Mouse (Mus musculus) kidney, adult 2 months (tissue): ENCODE data around the gene Tm9sf4. TPM values are rescaled to one million over a fixed set of nuclear protein-coding genes. Genes with fewer than 3 reads are reported as not detected.

Experiments
- DNase-seq: peaks from one replicate; pipeline ENCODE4 v3.0.0; 2021
- H3K27ac ChIP-seq: fragments of 200-500 bp; 2 replicates; pipeline ENCODE4 v1.5.1; 2012; ENCODE audit warnings: low read depth, low read length, control low read depth, inconsistent platforms; ENCODE audit not compliant: insufficient read depth
- H3K27me3 ChIP-seq: fragments of 200-500 bp; replicated peaks from 2 replicates; pipeline ENCODE4 v1.6.1; 2012; ENCODE audit warnings: mild to moderate bottlenecking, moderate library complexity, low read length, inconsistent platforms; ENCODE audit not compliant: control insufficient read depth, insufficient read depth
- H3K36me3 ChIP-seq: fragments of 200-500 bp; 2 replicates; pipeline ENCODE4 v1.6.1; 2012; ENCODE audit warnings: mild to moderate bottlenecking, moderate library complexity, low read length, inconsistent platforms; ENCODE audit not compliant: control insufficient read depth, insufficient read depth
- H3K4me1 ChIP-seq: fragments of 200-500 bp; 2 replicates; pipeline ENCODE4 v1.6.1; 2011; ENCODE audit warnings: low read length; ENCODE audit not compliant: control insufficient read depth, insufficient read depth
- H3K4me3 ChIP-seq: fragments of 200-500 bp; 2 replicates; pipeline ENCODE4 v1.5.1; 2011; ENCODE audit warnings: mild to moderate bottlenecking, low read depth, low read length, control low read depth; ENCODE audit not compliant: insufficient read depth
- CTCF ChIP-seq: fragments of 200-500 bp; conservative IDR thresholded peaks from 2 replicates; pipeline ENCODE4 v1.5.1; 2011; ENCODE audit warnings: low read depth, mild to moderate bottlenecking, control low read depth, low read length, moderate library complexity, mixed read lengths; ENCODE audit not compliant: insufficient read depth, insufficient read length
- POLR2A ChIP-seq: fragments of 200-500 bp; IDR thresholded peaks from one replicate; pipeline ENCODE4 v1.6.1; 2011; ENCODE audit warnings: low read depth, low read length, control low read depth
- WGBS: fragments of 180-500 bp; shearing (Covaris S2); methylation state at CpG from one replicate; pipeline ENCODE4 v1.1.7; 2018; 5-methylcytosine and 5-hydroxymethylcytosine counted together
- polyA plus RNA-seq: library from polyadenylated mRNA; depleted of rRNA; stranded (reverse); fragments of >200 nt; gene quantifications from 2 replicates; pipeline ENCODE4 v1.2.3, GENCODE M21; 2012

The Tm9sf4 gene
- polyA plus RNA-seq, 1 experiment: 46.0 TPM

DNA sequence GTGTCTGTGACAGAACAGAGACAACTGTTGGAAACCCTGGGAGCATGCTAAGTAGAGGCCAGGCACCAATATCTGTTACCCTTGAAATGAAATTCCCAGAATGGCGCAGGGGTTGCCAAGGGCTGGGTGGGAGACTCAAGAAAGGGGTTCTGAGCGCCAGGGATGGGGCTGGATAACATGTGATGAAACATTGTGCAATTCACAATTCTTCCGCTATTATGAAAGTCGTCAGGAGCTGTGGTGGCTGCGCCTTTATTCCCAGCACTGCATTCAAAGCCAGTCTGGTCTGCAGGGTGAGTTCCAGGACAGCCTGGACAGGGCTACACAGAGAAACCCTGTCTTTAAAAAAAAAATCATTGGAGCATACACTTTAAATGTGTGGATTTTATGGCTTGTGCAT is 15.8 kb upstream of the Tm9sf4 start:
- 82% methylated on average over 5 of the region's 5 CpGs for WGBS

GRCm38 (mm10) chr2:153147236-153147635 is 13.9 kb upstream of the Tm9sf4 start:
- no peaks in the 10 kb centered on the region for H3K4me1 ChIP-seq
- WGBS: 81% methylated on average over 3 of the region's 3 CpGs
- H3K27me3 ChIP-seq: no peaks in the 10 kb centered on the region
- H3K27ac ChIP-seq: no peak overlapping the region
- no peaks in the 10 kb centered on the region for H3K36me3 ChIP-seq
- TF ChIP-seq POLR2A: no peak
- no peak for TF ChIP-seq CTCF
- no peak for DNase-seq
- no peak overlapping the region for H3K4me3 ChIP-seq

More for the DNA sequence above, 15.8 kb upstream of the Tm9sf4 start:
- no peaks in the 10 kb centered on the region for H3K36me3 ChIP-seq
- no peak overlapping the region for H3K27ac ChIP-seq
- no peak for DNase-seq
- H3K4me1 ChIP-seq: no peaks in the 10 kb centered on the region
- no peaks in the 10 kb centered on the region for H3K27me3 ChIP-seq
- H3K4me3 ChIP-seq: no peak overlapping the region
- TF ChIP-seq CTCF (no peak), POLR2A (no peak)

DNA sequence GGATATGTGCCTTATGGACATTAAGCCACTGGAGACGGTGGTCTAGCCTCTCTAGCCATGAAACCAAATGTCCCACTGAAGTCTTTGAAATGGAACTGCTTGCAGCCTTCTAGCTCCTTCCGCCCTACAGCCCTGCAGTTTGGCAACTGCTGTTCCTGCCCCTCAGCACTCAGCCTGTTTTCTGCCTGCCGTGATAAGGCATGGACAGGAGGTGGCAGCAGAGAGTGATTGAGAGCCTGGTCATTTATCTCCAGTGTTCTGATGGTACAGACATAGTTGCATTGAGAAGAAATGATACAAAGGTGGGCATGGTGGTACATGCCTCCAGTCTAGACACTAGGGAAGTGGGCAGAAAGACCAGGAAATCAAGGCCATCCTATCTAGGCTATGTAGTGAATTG is 13.4 kb upstream of the Tm9sf4 start:
- peak; percentile 71 for DNase-seq
- Histone ChIP-seq H3K36me3 (no peaks in the 10 kb centered on the region), H3K27ac (no peak overlapping the region), H3K27me3 (no peaks in the 10 kb centered on the region), H3K4me1 (no peaks in the 10 kb centered on the region), H3K4me3 (no peak overlapping the region)
- 19% methylated on average over 3 of the region's 3 CpGs for WGBS
- TF ChIP-seq POLR2A: no peak
- TF ChIP-seq CTCF: peak; percentile 90

DNA sequence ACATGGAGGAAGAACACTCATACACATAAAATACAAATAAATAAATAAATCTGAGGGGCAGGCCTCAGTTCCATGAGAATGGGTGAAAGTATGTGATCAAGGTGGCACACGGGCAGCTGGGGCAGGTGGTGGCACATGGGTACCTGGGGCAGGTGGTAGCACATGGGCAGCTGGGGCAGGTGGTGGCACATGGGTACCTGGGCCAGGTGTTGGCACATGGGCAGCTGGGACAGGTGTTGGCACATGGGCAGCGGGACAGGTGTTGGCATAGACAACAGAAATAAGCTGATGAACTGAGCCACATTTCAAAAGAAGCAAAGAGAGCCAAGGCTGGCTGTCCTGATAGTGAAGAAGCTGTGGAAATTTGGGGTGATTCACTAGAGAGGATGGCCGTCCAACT is 11.4 kb upstream of the Tm9sf4 start:
- H3K36me3 ChIP-seq: no peaks in the 10 kb centered on the region
- H3K27me3 ChIP-seq: no peaks in the 10 kb centered on the region
- WGBS: 80% methylated on average over 3 of the region's 3 CpGs
- no peaks in the 10 kb centered on the region for H3K4me1 ChIP-seq
- no peak overlapping the region for H3K27ac ChIP-seq
- no peak overlapping the region for H3K4me3 ChIP-seq
- no peak for TF ChIP-seq POLR2A
- TF ChIP-seq CTCF: no peak
- DNase-seq: no peak

DNA sequence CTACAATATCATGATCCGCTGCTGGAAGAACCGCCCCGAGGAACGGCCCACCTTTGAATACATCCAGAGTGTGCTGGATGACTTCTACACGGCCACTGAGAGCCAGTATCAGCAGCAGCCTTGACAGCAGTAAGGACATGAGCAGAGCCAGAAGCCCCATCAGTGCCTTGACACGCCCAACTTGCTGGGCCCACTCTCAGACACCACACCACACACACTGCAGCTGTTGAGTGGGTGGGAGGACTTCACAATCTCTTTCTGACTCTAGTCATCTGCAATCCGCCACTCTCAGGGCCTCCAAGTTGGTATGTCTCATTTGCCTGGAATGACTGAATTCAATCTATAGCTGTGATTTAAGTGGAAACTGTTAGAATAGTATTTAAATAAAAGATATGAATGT is 10.1 kb upstream of the Tm9sf4 start:
- Histone ChIP-seq H3K4me3 (no peak overlapping the region), H3K36me3 (no peaks in the 10 kb centered on the region), H3K4me1 (no peaks in the 10 kb centered on the region), H3K27ac (no peak overlapping the region), H3K27me3 (no peaks in the 10 kb centered on the region)
- DNase-seq: no peak
- 82% methylated on average over 7 of the region's 7 CpGs for WGBS
- TF ChIP-seq CTCF (no peak), POLR2A (no peak)

DNA sequence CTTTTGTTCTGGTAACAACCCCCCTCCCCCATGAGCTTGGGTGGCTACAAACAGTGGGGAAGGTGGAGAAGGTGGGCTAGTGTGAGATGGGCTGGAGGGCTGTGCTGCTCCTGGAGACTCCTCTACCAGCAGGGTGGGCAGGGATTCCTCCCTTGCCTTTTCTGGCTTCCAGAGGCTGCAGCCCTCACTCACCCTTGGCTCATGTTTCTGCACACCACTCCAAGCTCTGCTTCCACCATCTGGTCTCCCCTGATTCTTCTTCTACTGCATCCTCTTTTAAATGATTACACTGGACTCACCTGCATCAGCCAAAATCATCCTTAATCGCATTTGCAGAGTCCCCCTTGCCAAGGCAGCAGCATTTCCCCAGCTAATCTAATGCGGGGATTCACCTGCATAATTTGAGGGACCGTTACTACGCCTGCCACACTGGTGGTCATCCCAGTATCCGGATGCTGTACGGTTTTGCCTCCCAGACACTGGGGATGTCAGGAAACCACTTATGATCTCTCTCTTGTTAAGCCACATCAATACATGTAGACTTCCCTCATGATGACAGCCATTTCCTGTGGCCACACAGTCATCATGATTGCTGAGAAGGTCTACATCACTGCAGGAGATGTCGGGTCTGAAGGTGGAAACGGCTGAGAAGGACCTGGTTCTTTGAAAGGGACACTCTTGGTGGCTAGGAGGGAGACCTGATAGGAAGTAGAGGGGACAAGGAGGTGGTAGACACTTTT is 9.0 kb upstream of the Tm9sf4 start:
- WGBS: 70% methylated on average over 8 of the region's 8 CpGs
- Histone ChIP-seq H3K27me3 (no peaks in the 10 kb centered on the region), H3K4me3 (no peak overlapping the region), H3K27ac (no peak overlapping the region), H3K36me3 (no peaks in the 10 kb centered on the region), H3K4me1 (no peaks in the 10 kb centered on the region)
- no peak for DNase-seq
- TF ChIP-seq CTCF: no peak
- TF ChIP-seq POLR2A: no peak

- Histone ChIP-seq H3K27ac (no peak overlapping the region), H3K36me3 (no peaks in the 10 kb centered on the region), H3K4me3 (no peak overlapping the region), H3K4me1 (no peaks in the 10 kb centered on the region), H3K27me3 (no peaks in the 10 kb centered on the region)
- TF ChIP-seq POLR2A (no peak), CTCF (no peak)
- WGBS: 50% methylated on average over 4 of the region's 4 CpGs
- no peak for DNase-seq
Measured at GRCm38 (mm10) chr2:153153033-153153450, 8.1 kb upstream of the Tm9sf4 start.
